Mouse (Mus musculus) CH12F3 (cell line): ENCODE measurements around the gene Arid2.
"Not testable (repeated sequence)": the region's sequence is repeated elsewhere in the genome, so short reads cannot be mapped to it uniquely, and the experiment has no call there.

ENCODE experiments used
- in situ Hi-C: fragments of 300-500 bp; cut with MboI; formaldehyde crosslinking; loops from 2 replicates; pipeline ENCODE4 v1.14.3; 2020; ENCODE audit warnings: low sequenced_read_pairs

The Arid2 gene

GRCm38 (mm10) chr15:96405548-96405947 lies 118.2 kb downstream of the Arid2 start:
- in situ Hi-C loops = no loop called here

GRCm38 (mm10) chr15:96406253-96406652 lies 118.9 kb downstream of the Arid2 start:
- in situ Hi-C loops = no loop called here

GRCm38 (mm10) chr15:96407151-96407550 lies 119.8 kb downstream of the Arid2 start:
- in situ Hi-C loops = no loop called here

- in situ Hi-C loops = no loop called here
These were observed 121.4 kb downstream of the Arid2 start for GRCm38 (mm10) chr15:96408717-96409121.

- in situ Hi-C loops = no loop called here
These were observed 130.8 kb downstream of the Arid2 start for GRCm38 (mm10) chr15:96418161-96418560.

- in situ Hi-C loops = no loop called here
These were observed 132.6 kb downstream of the Arid2 start for GRCm38 (mm10) chr15:96419920-96420319.

- in situ Hi-C loops = no loop called here
These were observed 146.9 kb downstream of the Arid2 start for GRCm38 (mm10) chr15:96434202-96434601.

- in situ Hi-C loops = not testable (repeated sequence)
These were observed 154.2 kb downstream of the Arid2 start for GRCm38 (mm10) chr15:96441480-96441879.

- in situ Hi-C loops = no loop called here
These were observed 159.5 kb downstream of the Arid2 start for GRCm38 (mm10) chr15:96446785-96447184.

GRCm38 (mm10) chr15:96448656-96449299 lies 161.5 kb downstream of the Arid2 start:
- in situ Hi-C loops = no loop called here

- in situ Hi-C loops = no loop called here
These were observed 166.0 kb downstream of the Arid2 start for GRCm38 (mm10) chr15:96453346-96453745.
